Mouse (Mus musculus) kidney, adult 2 months (tissue): ENCODE measurements around the gene Ipo7.

Source experiments
- CTCF ChIP-seq: fragments of 200-500 bp; conservative IDR thresholded peaks from 2 replicates; pipeline ENCODE4 v1.5.1; 2011; ENCODE audit warnings: low read depth, mild to moderate bottlenecking, control low read depth, low read length, moderate library complexity, mixed read lengths; ENCODE audit not compliant: insufficient read depth, insufficient read length
- POLR2A ChIP-seq: fragments of 200-500 bp; IDR thresholded peaks from one replicate; pipeline ENCODE4 v1.6.1; 2011; ENCODE audit warnings: low read depth, low read length, control low read depth

DNA sequence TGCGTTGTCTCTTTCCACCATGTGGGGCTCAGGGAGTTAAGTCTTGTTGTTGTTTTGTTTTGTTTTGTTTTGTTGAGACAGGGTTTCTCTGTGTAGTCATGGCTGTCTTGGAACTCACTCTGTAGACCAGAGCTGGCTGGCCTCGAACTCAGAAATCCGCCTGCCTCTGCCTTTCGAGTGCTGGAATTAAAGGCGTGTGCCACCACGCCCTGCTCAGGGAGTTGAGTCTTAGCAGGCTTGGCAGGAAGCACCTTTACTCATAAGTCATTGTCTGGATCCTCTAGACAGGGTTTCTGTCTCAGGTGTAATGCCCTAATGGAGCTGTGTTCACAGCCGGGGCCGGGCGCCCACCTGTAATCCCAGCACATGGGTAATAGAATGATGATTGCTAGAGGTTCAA lies 45.7 kb downstream of the Ipo7 start:
- TF ChIP-seq POLR2A (no peak), CTCF (no peak)
